Mouse (Mus musculus) CH12.LX (cell line): Measurements from ENCODE around the gene Ripply1. TPM values are rescaled to one million over a fixed set of nuclear protein-coding genes. Genes with fewer than 3 reads are reported as not detected.

ENCODE experiments used
- DNase-seq: peaks from one replicate; pipeline ENCODE4 v3.0.0-alpha.2; 2013; ENCODE audit errors: extremely low read depth
- H3K27ac ChIP-seq: 2 replicates; pipeline ENCODE4 v1.5.1; 2012; ENCODE audit warnings: low read depth, mild to moderate bottlenecking, control low read depth, moderate library complexity; ENCODE audit not compliant: insufficient read depth
- H3K27me3 ChIP-seq: replicated peaks from 2 replicates; pipeline ENCODE3; 2012; ENCODE audit warnings: inconsistent platforms
- H3K36me3 ChIP-seq, 2 experiments: replicated peaks in 1 of 2; 2 replicates each; pipeline versions ENCODE3 to v1.6.1; 2012; ENCODE audit warnings: inconsistent platforms in 1 of 2, low read length in 1 of 2, mild to moderate bottlenecking in 1 of 2, mixed read lengths in 1 of 2, moderate library complexity in 1 of 2; ENCODE audit not compliant: control insufficient read depth in 1 of 2, insufficient read depth in 1 of 2
- H3K4me1 ChIP-seq, 2 experiments: 2 replicates each; pipeline ENCODE4 v1.6.1; 2012; ENCODE audit warnings: inconsistent platforms in 1 of 2, moderate library complexity in 1 of 2; ENCODE audit not compliant: insufficient read depth in 2 of 2, control insufficient read depth in 1 of 2
- H3K4me2 ChIP-seq: 2 replicates; pipeline ENCODE4 v1.6.1; 2012; ENCODE audit warnings: low read depth, mild to moderate bottlenecking, control low read depth; ENCODE audit not compliant: poor library complexity, insufficient read depth, severe bottlenecking
- H3K4me3 ChIP-seq, 3 experiments: fragments of 150-350 bp in 1 of 3; sonication (generic) in 1 of 3; replicated peaks in 1 of 3; 2 replicates each; pipeline versions ENCODE3 to v1.5.1; 2011 to 2012; ENCODE audit warnings: low read depth in 2 of 3, low read length in 2 of 3, mild to moderate bottlenecking in 2 of 3, moderate library complexity in 2 of 3, control low read depth in 1 of 3, improper control_type of control experiment in 1 of 3, inconsistent platforms in 1 of 3, mixed read lengths in 1 of 3; ENCODE audit not compliant: poor library complexity in 1 of 3
- H3K79me2 ChIP-seq: replicated peaks from 2 replicates; pipeline ENCODE4 v1.6.1; 2012; ENCODE audit warnings: mild to moderate bottlenecking, moderate library complexity; ENCODE audit not compliant: control insufficient read depth, poor library complexity, insufficient read depth, severe bottlenecking; ENCODE audit errors: extremely low read depth
- H3K9ac ChIP-seq: 2 replicates; pipeline ENCODE4 v1.6.1; 2012; ENCODE audit warnings: low read depth, mild to moderate bottlenecking, control low read depth, moderate library complexity; ENCODE audit not compliant: insufficient read depth
- H3K9me3 ChIP-seq: replicated peaks from 2 replicates; pipeline ENCODE3; 2012; ENCODE audit warnings: low read length, inconsistent platforms, mixed read lengths
- BHLHE40 ChIP-seq: IDR thresholded peaks from 2 replicates; pipeline ENCODE4 v1.6.1; 2011; ENCODE audit warnings: mild to moderate bottlenecking, low read depth, low read length, improper control_type of control experiment
- CHD2 ChIP-seq: IDR thresholded peaks from 2 replicates; pipeline ENCODE4 v1.6.1; 2011; ENCODE audit warnings: low read length, improper control_type of control experiment
- CTCF ChIP-seq, 2 experiments: IDR thresholded peaks in 1 of 2; conservative IDR thresholded peaks in 1 of 2; 2 replicates each; pipeline ENCODE4 v1.5.1; 2011 to 2012; ENCODE audit warnings: low read depth in 2 of 2, low read length in 2 of 2, improper control_type of control experiment in 1 of 2, inconsistent platforms in 1 of 2, mild to moderate bottlenecking in 1 of 2, moderate library complexity in 1 of 2
- EP300 ChIP-seq: IDR thresholded peaks from 2 replicates; pipeline ENCODE4 v1.6.1; 2011; ENCODE audit warnings: low read length, improper control_type of control experiment
- GABPA ChIP-seq: IDR thresholded peaks from 2 replicates; pipeline ENCODE4 v1.6.1; 2012; ENCODE audit warnings: low read depth, low read length, improper control_type of control experiment, inconsistent platforms; ENCODE audit not compliant: insufficient replicate concordance
- IRF4 ChIP-seq: IDR thresholded peaks from 2 replicates; pipeline ENCODE4 v1.6.1; 2014; ENCODE audit warnings: low read depth, mild to moderate bottlenecking, inconsistent platforms, low read length, improper control_type of control experiment
- JUN ChIP-seq: IDR thresholded peaks from 2 replicates; pipeline ENCODE4 v1.6.1; 2011; ENCODE audit warnings: low read depth, mild to moderate bottlenecking, low read length, improper control_type of control experiment, moderate library complexity; ENCODE audit not compliant: insufficient read depth
- MAFK ChIP-seq: IDR thresholded peaks from 2 replicates; pipeline ENCODE4 v1.6.1; 2011; ENCODE audit warnings: low read length, improper control_type of control experiment; ENCODE audit not compliant: insufficient replicate concordance
- MAZ ChIP-seq: IDR thresholded peaks from 2 replicates; pipeline ENCODE4 v1.6.1; 2012; ENCODE audit warnings: low read depth, mild to moderate bottlenecking, inconsistent platforms, low read length, improper control_type of control experiment, moderate library complexity
- MEF2A ChIP-seq: IDR thresholded peaks from 2 replicates; pipeline ENCODE4 v1.6.1; 2014; ENCODE audit warnings: low read depth, mild to moderate bottlenecking, inconsistent platforms, low read length, improper control_type of control experiment, borderline replicate concordance
- MXI1 ChIP-seq: IDR thresholded peaks from 2 replicates; pipeline ENCODE4 v1.6.1; 2011; ENCODE audit warnings: mild to moderate bottlenecking, low read depth, low read length, improper control_type of control experiment
- MYC ChIP-seq: IDR thresholded peaks from 2 replicates; pipeline ENCODE4 v1.6.1; 2011; ENCODE audit warnings: low read depth, mild to moderate bottlenecking, improper control_type of control experiment, low read length
- RAD21 ChIP-seq: IDR thresholded peaks from 2 replicates; pipeline ENCODE4 v1.6.1; 2011; ENCODE audit warnings: low read depth, mild to moderate bottlenecking, low read length, improper control_type of control experiment, moderate library complexity
- SMC3 ChIP-seq: IDR thresholded peaks from 2 replicates; pipeline ENCODE4 v1.6.1; 2011; ENCODE audit warnings: low read depth, low read length, improper control_type of control experiment
- TBP ChIP-seq: conservative IDR thresholded peaks from 2 replicates; pipeline ENCODE4 v1.6.1; 2011; ENCODE audit warnings: low read depth, low read length, improper control_type of control experiment
- USF2 ChIP-seq: conservative IDR thresholded peaks from 2 replicates; pipeline ENCODE4 v1.6.1; 2011; ENCODE audit warnings: low read depth, low read length, improper control_type of control experiment
- ZC3H11A ChIP-seq: IDR thresholded peaks from 2 replicates; pipeline ENCODE4 v1.6.1; 2012; ENCODE audit warnings: low read depth, mild to moderate bottlenecking, inconsistent platforms, low read length, improper control_type of control experiment
- ZMIZ1 ChIP-seq: IDR thresholded peaks from 2 replicates; pipeline ENCODE4 v1.6.1; 2012; ENCODE audit warnings: low read depth, mild to moderate bottlenecking, inconsistent platforms, low read length, improper control_type of control experiment
- ZNF384 ChIP-seq: IDR thresholded peaks from 2 replicates; pipeline ENCODE4 v1.6.1; 2012; ENCODE audit warnings: low read depth, low read length, improper control_type of control experiment, inconsistent platforms
- dilution Hi-C: fragments of 300-500 bp; cut with MboI; formaldehyde crosslinking; loops from 2 replicates; pipeline ENCODE4 v1.14.3; 2020; ENCODE audit warnings: low sequenced_read_pairs; ENCODE audit not compliant: extremely low pct_unique_long_range_greater_than_20kb, extremely low pct_ligation_motif_present
- in situ Hi-C: fragments of 300-500 bp; cut with MboI; formaldehyde crosslinking; loops from 3 replicates; pipeline ENCODE4 v1.14.3; 2019; ENCODE audit warnings: low sequenced_read_pairs, low pct_ligation_motif_present, low pct_unique_long_range_greater_than_20kb, mixed read lengths
- polyA plus RNA-seq: library from polyadenylated mRNA; unstranded; fragments of >175 nt; gene quantifications from 2 replicates; pipeline ENCODE4 v1.2.1, GENCODE M21; 2012; ENCODE audit warnings: low read depth; ENCODE audit not compliant: insufficient read length
- total RNA-seq, 2 experiments: library from RNA; depleted of rRNA; stranded (reverse); fragments of 300-350 nt in 1 of 2; fragments of >200 nt in 1 of 2; gene quantifications; 2 replicates each; pipeline ENCODE4 v1.2.3; 2012 to 2014

The Ripply1 gene
- total and polyA plus RNA-seq, 3 experiments, result not detected

DNA sequence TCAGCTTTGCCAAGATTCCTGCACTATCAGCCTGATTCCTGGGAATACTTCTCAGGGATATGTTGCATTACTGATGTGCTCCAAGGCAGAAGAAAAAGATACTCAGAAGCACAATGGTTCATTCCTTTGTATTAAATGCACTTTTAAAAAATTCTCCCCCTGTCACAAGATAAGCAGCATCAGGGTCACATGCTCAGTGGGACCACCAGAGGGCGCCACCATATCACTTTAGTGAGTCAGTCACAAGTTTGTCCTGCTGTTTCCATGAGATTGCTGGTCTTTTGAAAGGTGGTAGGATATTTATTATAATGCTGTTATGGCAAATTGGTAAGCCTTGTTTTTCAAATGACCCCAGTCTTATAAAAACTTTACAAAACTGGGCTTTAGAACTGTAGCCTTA is 30.3 kb downstream of the Ripply1 start:
- in situ Hi-C loops (no loop called here), dilution Hi-C loops (no loop called here)
- no peaks in the 10 kb centered on the region for H3K36me3 ChIP-seq
- H3K79me2 ChIP-seq, result no peaks in the 10 kb centered on the region
- H3K9ac ChIP-seq, result no peak overlapping the region
- H3K27me3 ChIP-seq, result no peaks in the 10 kb centered on the region
- H3K27ac ChIP-seq, result no peak overlapping the region
- H3K4me1 ChIP-seq, result no peaks in the 10 kb centered on the region
- DNase-seq, result peak; percentile 42
- H3K9me3 ChIP-seq, result no peaks in the 10 kb centered on the region
- no peak overlapping the region for H3K4me3 ChIP-seq
- TF ChIP-seq CTCF (conservative IDR thresholded peaks at IDR 0.05 in 1 of 2, IDR thresholded peaks at IDR 0.05 in 1 of 2; ENCODE audit: low read depth in 2 of 2, low read length in 2 of 2) (peak; percentile 39 to 67; a peak in 2 of 4 replicates), RAD21 (peak; percentile 36), SMC3 (peak; percentile 39), MAFK (no peak)
- H3K4me2 ChIP-seq, result no peak overlapping the region

DNA sequence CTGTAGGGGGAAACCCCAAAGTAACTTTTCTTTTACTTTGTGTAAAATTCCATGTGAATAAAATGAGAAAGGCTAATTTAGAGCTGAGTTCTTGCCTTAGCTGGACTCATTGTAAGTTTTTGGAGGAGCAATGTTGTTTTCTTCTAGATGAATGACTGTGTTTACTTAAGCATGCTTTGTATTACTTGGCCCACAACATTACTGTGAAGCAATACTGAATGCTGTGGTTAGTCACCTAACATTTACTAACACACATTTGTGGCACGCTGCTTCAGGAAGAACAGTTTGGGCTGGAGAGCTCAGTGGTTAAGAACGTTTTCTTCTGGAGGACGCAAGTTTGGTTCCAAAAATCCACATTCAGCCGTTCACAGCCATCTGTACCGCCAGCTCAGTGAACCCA is 45.1 kb downstream of the Ripply1 start:
- in situ Hi-C loops, result no loop called here
- dilution Hi-C loops, result no loop called here
- Histone ChIP-seq H3K27ac (no peak overlapping the region), H3K9me3 (no peaks in the 10 kb centered on the region), H3K9ac (no peak overlapping the region), H3K27me3 (no peaks in the 10 kb centered on the region), H3K4me1 (no peaks in the 10 kb centered on the region), H3K4me2 (no peak overlapping the region), H3K4me3 (no peak overlapping the region), H3K36me3 (peaks cover 0 to 4% of the 10 kb centered on the region in 2 experiments), H3K79me2 (no peaks in the 10 kb centered on the region)
- TF ChIP-seq EP300 (no peak), MXI1 (no peak), CHD2 (no peak), MEF2A (no peak), USF2 (no peak)
- DNase-seq, result no peak

- Histone ChIP-seq H3K27me3 (no peaks in the 10 kb centered on the region), H3K27ac (no peak overlapping the region), H3K36me3 (peaks cover 0 to 9% of the 10 kb centered on the region in 2 experiments), H3K4me1 (no peaks in the 10 kb centered on the region), H3K4me2 (no peak overlapping the region), H3K9ac (no peak overlapping the region), H3K4me3 (no peak overlapping the region), H3K79me2 (no peaks in the 10 kb centered on the region)
- no peak for DNase-seq
- dilution Hi-C loops (no loop called here), in situ Hi-C loops (no loop called here)
- no peak for TF ChIP-seq GABPA
- no peak for TF ChIP-seq MAZ
- no peak for TF ChIP-seq SMC3
- no peak for TF ChIP-seq ZMIZ1
- no peak for TF ChIP-seq CHD2
- TF ChIP-seq RAD21, result no peak
- no peak for TF ChIP-seq IRF4
- no peak for TF ChIP-seq JUN
- TF ChIP-seq TBP, result no peak
- TF ChIP-seq USF2, result no peak
- TF ChIP-seq ZC3H11A, result no peak
- TF ChIP-seq CTCF (conservative IDR thresholded peaks at IDR 0.05 in 1 of 2, IDR thresholded peaks at IDR 0.05 in 1 of 2; ENCODE audit: low read depth in 2 of 2, low read length in 2 of 2), result no peak
- no peak for TF ChIP-seq BHLHE40
- TF ChIP-seq ZNF384, result no peak
- TF ChIP-seq MYC, result no peak
- TF ChIP-seq, all 38 proteins: peak for 0
- no peaks in the 10 kb centered on the region for H3K9me3 ChIP-seq
Observed at GRCm38 (mm10) chrX:139730541-139730940, 51.6 kb downstream of the Ripply1 start.
